Mouse (Mus musculus) heart, postnatal 36 days (tissue): Measurements from ENCODE around the gene Lrrc47. TPM values are rescaled to one million over a fixed set of nuclear protein-coding genes. Genes with fewer than 3 reads are reported as not detected.
A peak's percentile ranks its signal among the peaks of the same experiment; 100 is the strongest.

Experiments used
- DNase-seq, 2 experiments: peaks; one replicate each; pipeline ENCODE4 v3.0.0; 2021 to 2022
- intact Hi-C: fragments of 180-260 bp; cut with DNase I; formaldehyde crosslinking; loops from one replicate; pipeline ENCODE4 v1.15.1; 2025
- total RNA-seq, 2 experiments: library from RNA; stranded (reverse); gene quantifications; 2 replicates each; pipeline ENCODE4 v1.2.3; 2021

The Lrrc47 gene
- total RNA-seq, 2 experiments from 2014 or later: 30.6 to 33.1 TPM

DNA sequence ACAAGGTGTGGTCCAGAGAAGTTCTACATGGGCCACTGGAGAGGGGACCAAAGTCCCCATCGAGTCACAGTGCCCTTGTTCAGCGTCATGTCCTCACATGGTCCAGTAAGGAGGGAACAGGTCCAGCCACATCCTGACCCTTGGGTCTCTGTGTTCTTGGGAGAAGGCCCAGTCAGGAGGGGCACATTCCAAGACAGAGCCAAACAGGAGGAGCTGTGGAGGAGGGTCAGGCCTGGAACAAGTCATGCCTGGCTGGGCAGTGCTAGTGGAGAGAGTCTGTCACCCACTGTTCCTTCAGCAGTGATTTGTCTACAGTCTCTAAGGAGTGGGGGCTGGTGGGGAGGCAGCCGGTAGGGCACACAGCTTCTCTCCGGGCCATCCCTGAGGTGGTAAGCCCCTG is 10.9 kb downstream of the Lrrc47 start:
- DNase-seq: peak; percentile 38 to 41
- intact Hi-C loops: no loop called here

DNA sequence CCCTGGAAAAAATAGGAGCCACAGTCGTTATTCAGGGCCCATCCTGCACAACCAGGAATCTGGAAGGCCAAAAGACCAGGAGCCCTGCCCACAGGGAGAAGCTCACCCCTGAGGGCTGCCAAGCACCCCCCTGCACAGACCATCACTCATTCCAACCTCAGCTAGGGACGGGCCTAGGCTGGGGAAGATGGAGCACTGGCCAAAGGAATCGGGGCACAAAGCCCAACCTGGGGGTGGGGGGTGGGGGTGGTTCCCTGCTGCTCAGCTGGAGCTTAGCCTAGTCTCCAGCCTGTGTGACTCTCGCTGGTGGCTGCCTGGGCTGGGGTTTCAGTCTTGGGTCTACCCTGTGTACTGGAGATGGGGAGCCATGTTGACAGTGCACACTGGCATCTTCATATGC is 11.3 kb downstream of the Lrrc47 start:
- intact Hi-C loops: no loop called here
- no peak for DNase-seq

- DNase-seq: no peak
- intact Hi-C loops: no loop called here
These were observed 12.4 kb downstream of the Lrrc47 start for GRCm38 (mm10) chr4:154023754-154024601.

DNA sequence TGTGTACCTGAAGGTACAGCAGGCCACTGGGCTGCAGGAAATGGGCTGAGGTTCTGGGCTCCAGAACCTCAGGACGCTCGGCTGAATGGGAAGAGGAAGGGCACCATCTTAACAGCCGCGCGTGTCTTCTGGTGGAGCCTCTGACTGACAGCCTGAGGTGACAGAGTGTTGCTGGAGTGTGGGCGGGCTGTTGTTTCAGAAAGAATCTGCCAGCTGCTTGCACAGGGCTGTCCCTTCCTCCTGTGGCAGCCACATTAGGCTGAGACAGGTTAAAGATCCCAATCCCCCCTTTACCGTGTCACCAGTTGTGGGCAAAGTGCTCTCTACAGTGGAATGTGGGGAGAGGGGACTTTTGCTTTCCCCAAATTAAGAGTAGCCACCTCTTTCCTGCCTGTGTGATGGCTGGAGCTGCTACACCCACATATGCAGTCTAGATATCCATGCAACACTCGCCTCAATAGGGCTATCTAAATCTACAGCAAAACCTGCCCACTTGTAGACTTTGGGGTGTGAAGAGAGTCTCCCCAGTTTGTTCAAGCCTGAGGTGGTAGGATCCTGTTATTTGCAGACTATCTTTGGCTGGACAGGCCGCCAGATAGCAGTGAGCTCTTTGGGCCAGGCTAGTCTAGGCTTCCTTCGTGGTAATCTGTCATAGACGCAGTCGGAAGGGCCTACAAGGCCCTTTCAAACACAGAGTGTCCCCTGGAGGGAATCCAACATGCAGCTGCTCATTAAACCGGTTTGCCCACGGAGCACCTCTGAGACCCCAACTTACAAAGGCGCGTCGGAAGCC is 13.4 kb downstream of the Lrrc47 start:
- intact Hi-C loops: no loop called here
- no peak for DNase-seq

DNA sequence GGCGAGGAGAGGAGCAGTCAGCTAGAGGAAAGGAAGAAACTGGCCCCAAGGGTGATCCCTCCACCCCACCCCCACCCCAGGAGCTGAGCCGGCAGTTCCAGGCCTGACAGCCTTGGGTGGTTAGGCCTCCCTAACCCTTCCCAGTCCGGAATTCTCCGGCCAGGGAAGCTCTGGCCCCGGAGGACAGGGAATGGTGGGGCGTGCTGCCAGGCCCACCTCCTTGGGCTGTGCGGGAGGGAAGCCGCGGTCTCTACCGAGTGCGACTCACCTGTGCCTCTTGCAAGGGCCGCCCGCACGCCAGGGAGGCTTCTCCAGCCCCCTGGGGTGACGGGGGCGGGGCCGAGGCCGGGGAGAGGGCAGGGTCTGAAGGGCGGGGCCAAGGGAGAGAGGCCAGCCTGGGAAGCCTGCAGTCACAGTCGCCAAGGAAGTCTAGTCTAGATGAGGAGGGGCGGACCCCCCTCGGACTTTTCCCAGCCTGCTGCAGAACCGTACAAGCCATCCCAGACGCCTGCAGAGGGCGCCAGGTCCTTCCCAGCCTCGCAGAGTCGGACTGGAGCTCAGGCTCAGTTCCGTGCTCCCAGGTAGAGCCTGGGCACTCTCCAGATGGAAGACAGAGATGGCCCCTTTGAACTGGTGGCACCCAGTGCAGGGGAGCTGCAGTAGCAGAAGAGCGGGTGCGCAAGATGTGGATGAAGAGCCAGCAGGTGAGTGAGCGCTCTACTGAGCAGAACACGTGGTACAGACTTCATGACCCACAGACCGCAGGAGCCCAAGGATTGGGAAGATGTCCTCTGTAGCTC is 14.3 kb downstream of the Lrrc47 start, which contains the start of gene Smim1:
Smim1 (minus strand) TSS at position 590 of the 800 bp plus-strand sequence.
- intact Hi-C loops: no loop called here
- peak; percentile 63 to 69 for DNase-seq

GRCm38 (mm10) chr4:154026441-154026761 is 14.9 kb downstream of the Lrrc47 start:
- DNase-seq: no peak

GRCm38 (mm10) chr4:154028066-154028465 is 16.5 kb downstream of the Lrrc47 start:
- DNase-seq: no peak
- intact Hi-C loops: no loop called here

More at GRCm38 (mm10) chr4:154026441-154026761, 14.9 kb downstream of the Lrrc47 start:
- intact Hi-C loops: no loop called here

DNA sequence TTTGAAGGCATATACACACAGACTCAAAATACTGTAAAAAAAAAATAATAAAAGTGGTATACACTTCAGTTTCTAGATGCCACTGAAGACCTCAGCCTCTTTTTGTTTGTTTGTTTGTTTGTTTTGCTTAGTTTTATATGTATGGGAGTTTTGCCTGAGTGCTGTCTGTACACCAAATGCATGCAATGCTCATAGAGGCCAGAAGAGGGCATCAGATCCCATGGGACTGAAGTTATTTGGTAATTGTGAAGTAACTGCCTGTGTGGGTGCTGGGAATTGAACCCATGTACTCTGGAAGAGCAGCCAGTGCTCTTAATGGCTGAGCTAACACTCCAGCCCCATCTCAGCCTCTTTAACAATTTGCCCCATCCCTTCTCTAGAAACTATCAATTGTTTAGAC is 17.1 kb downstream of the Lrrc47 start:
- intact Hi-C loops: no loop called here

GRCm38 (mm10) chr4:154037123-154037522 is 25.6 kb downstream of the Lrrc47 start:
- DNase-seq: no peak
- intact Hi-C loops: no loop called here

More for the DNA sequence above, 17.1 kb downstream of the Lrrc47 start:
- DNase-seq: no peak

- intact Hi-C loops: no loop called here
- DNase-seq: no peak
These were observed 31.0 kb downstream of the Lrrc47 start, which contains the start of gene Ccdc27 for GRCm38 (mm10) chr4:154042577-154042976. Ccdc27 (minus strand) TSS chr4:154042677.

- no peak for DNase-seq
- intact Hi-C loops: no loop called here
These were observed 34.3 kb downstream of the Lrrc47 start for GRCm38 (mm10) chr4:154045837-154046236.

DNA sequence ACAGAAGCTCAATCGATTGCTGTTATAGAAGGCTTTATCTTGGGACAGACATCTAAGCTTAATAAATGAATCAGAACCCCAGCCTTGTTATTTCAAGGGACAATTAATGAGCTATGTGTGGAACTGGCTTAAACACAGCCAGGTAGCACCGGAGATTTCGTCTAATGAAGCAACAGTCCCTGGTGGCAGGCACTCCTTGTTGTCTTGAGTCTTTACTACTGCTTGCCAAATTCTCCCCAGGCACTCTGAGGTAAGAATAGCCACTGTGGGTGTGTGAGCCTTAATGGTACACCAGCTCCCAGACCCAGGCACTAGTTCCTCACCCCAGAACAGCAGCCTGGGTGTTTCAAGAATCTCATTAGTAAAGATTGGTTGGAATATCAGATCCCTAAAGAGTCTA is 39.9 kb downstream of the Lrrc47 start:
- DNase-seq: no peak
- intact Hi-C loops: no loop called here

DNA sequence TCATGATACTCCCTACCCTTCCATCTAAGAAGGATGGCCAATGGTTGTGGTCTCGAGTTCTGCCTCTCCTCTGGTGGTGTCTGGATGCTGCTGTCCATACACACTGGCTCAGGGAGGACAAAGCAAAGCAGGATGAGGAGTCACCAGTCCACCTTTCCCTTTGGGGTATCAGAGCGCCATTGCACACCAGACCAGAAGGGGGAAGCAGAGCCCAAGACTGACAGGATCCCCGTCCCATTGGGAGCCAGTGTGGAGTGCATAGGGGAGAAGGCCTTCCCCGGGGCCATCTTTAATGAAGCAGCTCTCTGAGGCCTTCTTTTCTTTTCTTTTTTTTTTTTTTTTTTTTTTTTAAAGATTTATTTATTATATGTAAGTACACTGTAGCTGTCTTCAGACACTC is 41.5 kb downstream of the Lrrc47 start:
- no peak for DNase-seq
- intact Hi-C loops: no loop called here

GRCm38 (mm10) chr4:154055482-154055881 is 44.0 kb downstream of the Lrrc47 start:
- intact Hi-C loops: no loop called here
- DNase-seq: peak; percentile 8 to 37

DNA sequence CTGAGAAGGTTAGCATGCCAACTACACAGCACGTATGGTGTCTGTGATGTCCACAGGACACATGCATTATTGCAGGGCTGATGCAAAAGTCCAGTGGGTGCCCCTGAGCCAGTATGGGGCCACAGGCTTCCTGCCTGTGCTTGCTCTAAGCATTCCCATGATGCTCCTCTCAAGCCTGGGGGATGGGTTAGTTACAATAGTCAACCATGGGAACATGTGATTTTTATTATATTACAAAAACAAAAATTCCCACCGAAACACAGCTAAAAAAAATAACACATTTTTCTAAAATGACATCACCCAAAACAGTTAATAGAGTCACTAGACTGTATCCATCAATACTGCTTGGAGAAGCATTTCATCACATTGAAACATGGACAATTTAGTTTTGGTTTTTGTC is 44.5 kb downstream of the Lrrc47 start:
- DNase-seq: no peak
- intact Hi-C loops: no loop called here

GRCm38 (mm10) chr4:154056661-154057060 is 45.1 kb downstream of the Lrrc47 start:
- intact Hi-C loops: no loop called here
- DNase-seq: peak in 1 of 2 experiments; percentile 13

DNA sequence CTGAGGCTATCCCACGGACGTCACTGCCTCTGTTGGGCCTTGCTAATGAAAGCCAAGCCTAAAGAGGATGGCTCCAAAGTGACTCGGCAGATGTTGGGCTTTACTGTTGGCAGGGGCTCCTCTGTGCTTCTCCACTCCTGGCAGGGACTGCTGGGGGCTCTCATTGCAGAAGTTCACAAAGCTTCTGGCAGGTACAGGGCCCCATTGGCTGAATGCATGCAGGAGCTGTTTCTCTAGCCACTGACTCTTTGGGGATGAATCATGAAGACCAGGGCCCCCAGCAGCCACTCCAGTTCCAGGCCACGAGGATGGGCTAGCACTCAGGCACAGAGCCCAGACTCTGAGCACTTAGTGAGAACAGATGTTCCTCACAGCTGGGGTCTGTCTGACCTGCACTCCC is 46.2 kb downstream of the Lrrc47 start:
- no peak for DNase-seq
- intact Hi-C loops: no loop called here

- DNase-seq: no peak
- intact Hi-C loops: loop anchor here (2.0 to 10.0 kb wide), 3 partner anchors 94 to 236 kb away; partner anchors contain the start of gene Arhgef16
These were observed 53.6 kb downstream of the Lrrc47 start for GRCm38 (mm10) chr4:154064827-154065773.

- intact Hi-C loops: no loop called here
- peak in 1 of 2 experiments; percentile 9 for DNase-seq
These were observed 59.4 kb downstream of the Lrrc47 start for GRCm38 (mm10) chr4:154070896-154071295.
